Mouse (Mus musculus) liver, embryonic 14.5 days (tissue): Measurements from ENCODE around the gene Jam3. TPM values are rescaled to one million over a fixed set of nuclear protein-coding genes. Genes with fewer than 3 reads are reported as not detected.

ENCODE experiments used
- ATAC-seq: fragments of 200-750 bp; cut with Nextera tagmentation; 2 replicates; pipeline ENCODE4 v1.8.0; 2017; ENCODE audit warnings: moderate number of reproducible peaks, mild to moderate bottlenecking, moderate library complexity; ENCODE audit not compliant: insufficient read depth
- DNase-seq, 3 experiments: peaks; one replicate each; pipeline ENCODE4 v3.0.0-alpha.2; 2012 to 2013; ENCODE audit warnings: low read depth in 3 of 3, low spot score in 3 of 3
- H3K27ac ChIP-seq: fragments of 300-500 bp; sonication (generic); 2 replicates; pipeline ENCODE4 v1.5.1; 2014; ENCODE audit warnings: moderate library complexity, mild to moderate bottlenecking, control low read depth, inconsistent platforms
- H3K27me3 ChIP-seq: fragments of 300-500 bp; sonication (generic); 2 replicates; pipeline ENCODE4 v1.6.1; 2014; ENCODE audit warnings: mild to moderate bottlenecking, low read length, moderate library complexity; ENCODE audit not compliant: control insufficient read depth, insufficient read depth
- H3K36me3 ChIP-seq: fragments of 300-500 bp; sonication (generic); replicated peaks from 2 replicates; pipeline ENCODE4 v1.6.1; 2014; ENCODE audit warnings: low read depth; ENCODE audit not compliant: control insufficient read depth, insufficient read depth
- H3K4me1 ChIP-seq, 2 experiments: fragments of 200-500 bp in 1 of 2; fragments of 300-500 bp in 1 of 2; sonication (generic) in 1 of 2; replicated peaks; 2 replicates each; pipeline ENCODE4 v1.6.1; 2012 to 2014; ENCODE audit warnings: antibody characterized with exemption in 1 of 2, inconsistent platforms in 1 of 2, low read length in 1 of 2; ENCODE audit not compliant: control insufficient read depth in 2 of 2, insufficient read depth in 2 of 2
- H3K4me2 ChIP-seq: fragments of 300-500 bp; sonication (generic); 2 replicates; pipeline ENCODE4 v1.6.1; 2014; ENCODE audit warnings: low read depth, mild to moderate bottlenecking, control low read depth, moderate library complexity
- H3K4me3 ChIP-seq, 2 experiments: fragments of 200-500 bp in 1 of 2; fragments of 300-500 bp in 1 of 2; sonication (generic) in 1 of 2; 2 replicates each; pipeline ENCODE4 v1.5.1; 2012 to 2014; ENCODE audit warnings: low read depth in 2 of 2, low read length in 2 of 2, mild to moderate bottlenecking in 2 of 2, control low read depth in 1 of 2, inconsistent platforms in 1 of 2, moderate library complexity in 1 of 2; ENCODE audit not compliant: insufficient read depth in 1 of 2
- H3K9ac ChIP-seq: fragments of 300-500 bp; sonication (generic); replicated peaks from 2 replicates; pipeline ENCODE4 v1.6.1; 2014; ENCODE audit warnings: mild to moderate bottlenecking, control low read depth, moderate library complexity
- H3K9me3 ChIP-seq: fragments of 300-500 bp; sonication (generic); 2 replicates; pipeline ENCODE4 v1.6.1; 2016; ENCODE audit warnings: low read length, mixed read lengths; ENCODE audit not compliant: control insufficient read depth
- CTCF ChIP-seq: IDR thresholded peaks from 2 replicates; pipeline ENCODE4 v1.5.1; 2016; ENCODE audit warnings: antibody characterized with exemption, low read depth, control low read depth
- EP300 ChIP-seq: IDR thresholded peaks from 2 replicates; pipeline ENCODE4 v1.6.1; 2016; ENCODE audit warnings: antibody characterized with exemption, low read depth
- WGBS: fragments of 180-500 bp; shearing (Covaris S2); extraction: QIAGEN DNeasy Blood & Tissue Kit; methylation state at CpG from one replicate; pipeline ENCODE4 v1.1.7; 2014; ENCODE audit not compliant: insufficient replicate concordance; 5-methylcytosine and 5-hydroxymethylcytosine counted together
- polyA plus RNA-seq, 2 experiments: library from polyadenylated mRNA; depleted of rRNA in 1 of 2; stranded (reverse) in 1 of 2; unstranded in 1 of 2; fragments of >200 nt; fragmentation: Nextera tagmentation in 1 of 2; extraction: Ambion mirVana in 1 of 2; gene quantifications; 2 replicates each; pipeline versions ENCODE4 v1.2.1 to v1.2.3; 2012 to 2014

The Jam3 gene
- polyA plus RNA-seq, 2 experiments, result 1.7 to 2.3 TPM

- Histone ChIP-seq H3K4me1 (no peaks in the 10 kb centered on the region; a peak in 1 of 4 replicates), H3K27ac (no peak overlapping the region), H3K9ac (no peak overlapping the region), H3K4me3 (no peak overlapping the region), H3K4me2 (no peak overlapping the region), H3K27me3 (peaks cover 14% of the 10 kb centered on the region), H3K9me3 (no peaks in the 10 kb centered on the region), H3K36me3 (no peaks in the 10 kb centered on the region)
- TF ChIP-seq CTCF (no peak), EP300 (no peak)
- no peak for DNase-seq
- 61% methylated on average over 4 of the region's 4 CpGs for WGBS
- no peak for ATAC-seq
Measured at GRCm38 (mm10) chr9:27153861-27154260, 1.4 kb downstream of the Jam3 start.

GRCm38 (mm10) chr9:27149836-27150235, 5.4 kb downstream of the Jam3 start:
- no peak overlapping the region for H3K9ac ChIP-seq
- H3K4me1 ChIP-seq, result peaks cover 0 to 3% of the 10 kb centered on the region in 2 experiments; a peak in 2 of 4 replicates
- WGBS, result 38% methylated on average over 9 of the region's 9 CpGs
- H3K4me2 ChIP-seq, result no peak overlapping the region
- peaks cover 5% of the 10 kb centered on the region for H3K27me3 ChIP-seq
- no peaks in the 10 kb centered on the region for H3K36me3 ChIP-seq
- no peak for DNase-seq
- no peaks in the 10 kb centered on the region for H3K9me3 ChIP-seq
- H3K27ac ChIP-seq, result no peak overlapping the region
- ATAC-seq, result no peak
- TF ChIP-seq CTCF, result no peak
- no peak for TF ChIP-seq EP300
- H3K4me3 ChIP-seq, result no peak overlapping the region

DNA sequence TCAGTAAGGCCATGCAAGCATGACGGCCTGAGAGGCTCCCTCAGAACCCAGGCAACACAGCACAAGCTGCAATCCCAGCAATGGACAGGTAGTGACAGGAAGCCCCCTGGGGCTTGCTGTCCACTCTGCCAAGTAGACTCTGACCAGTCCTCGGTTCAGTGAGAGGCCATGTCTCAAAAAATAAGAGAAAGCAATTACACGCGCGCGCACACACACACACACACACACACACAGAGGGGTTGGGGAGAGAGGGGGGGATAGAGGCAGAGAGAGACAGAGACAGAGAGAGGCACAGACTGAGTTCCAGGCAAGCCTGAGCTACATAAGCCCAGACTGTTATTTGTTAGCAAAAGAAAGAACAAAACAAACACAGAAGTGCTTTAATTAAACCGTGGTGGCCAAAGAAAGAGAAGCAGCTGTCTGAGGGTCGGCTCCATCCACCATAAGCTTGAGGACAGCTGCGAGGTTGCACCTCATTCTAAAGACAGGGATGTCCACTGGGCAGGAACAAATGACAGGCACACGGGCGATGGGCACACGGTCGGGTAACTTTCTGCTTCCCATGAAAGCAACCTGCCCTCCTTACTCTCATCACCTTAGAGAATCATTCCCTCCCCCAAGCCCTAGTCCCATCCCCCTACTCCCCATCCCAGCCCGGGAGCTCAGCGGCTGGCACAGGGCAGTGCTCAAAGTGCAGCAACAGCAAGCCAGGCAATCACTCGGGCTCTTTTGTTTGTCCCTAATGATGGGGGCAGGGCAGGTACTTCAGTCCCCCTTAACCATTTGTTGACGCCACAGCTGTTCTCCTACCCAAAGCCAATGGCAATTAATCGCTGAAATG, 6.4 kb downstream of the Jam3 start:
- Histone ChIP-seq H3K9me3 (no peaks in the 10 kb centered on the region), H3K27me3 (no peaks in the 10 kb centered on the region), H3K4me2 (no peak overlapping the region), H3K4me3 (no peak overlapping the region), H3K36me3 (no peaks in the 10 kb centered on the region), H3K27ac (no peak overlapping the region), H3K9ac (no peak overlapping the region), H3K4me1 (peaks cover 0 to 3% of the 10 kb centered on the region in 2 experiments; a peak in 2 of 4 replicates)
- DNase-seq (no peak), ATAC-seq (no peak)
- TF ChIP-seq CTCF (no peak), EP300 (no peak)
- 55% methylated on average over 18 of the region's 18 CpGs for WGBS

GRCm38 (mm10) chr9:27147946-27148345, 7.3 kb downstream of the Jam3 start:
- Histone ChIP-seq H3K4me3 (no peak overlapping the region), H3K9me3 (no peaks in the 10 kb centered on the region), H3K9ac (no peak overlapping the region), H3K4me1 (peaks cover 0 to 3% of the 10 kb centered on the region in 2 experiments; a peak in 2 of 4 replicates), H3K27ac (no peak overlapping the region), H3K4me2 (no peak overlapping the region), H3K36me3 (no peaks in the 10 kb centered on the region), H3K27me3 (no peaks in the 10 kb centered on the region)
- TF ChIP-seq EP300, result no peak
- TF ChIP-seq CTCF, result no peak
- DNase-seq (no peak), ATAC-seq (no peak)
- 67% methylated on average over 8 of the region's 8 CpGs for WGBS

DNA sequence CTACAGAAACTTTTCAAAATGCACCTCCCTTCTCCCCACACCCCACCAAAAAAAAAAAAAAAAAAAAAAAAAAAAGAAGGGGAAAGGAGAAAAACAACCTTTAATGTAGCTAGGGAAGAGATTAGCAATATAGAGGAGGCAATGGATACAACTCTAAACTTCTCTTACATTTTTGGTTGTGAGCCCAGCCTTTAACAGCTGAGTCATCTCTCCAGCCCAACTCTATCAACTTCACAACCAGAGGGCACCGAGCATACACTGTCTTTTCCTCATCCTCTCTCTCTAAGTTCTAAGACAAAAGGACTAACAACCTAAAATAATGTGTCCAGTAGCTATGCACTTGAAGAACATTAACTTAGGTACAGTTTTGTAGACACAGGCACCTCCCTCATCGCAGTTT, 8.4 kb downstream of the Jam3 start:
- peaks cover 0 to 3% of the 10 kb centered on the region in 2 experiments; a peak in 2 of 4 replicates for H3K4me1 ChIP-seq
- no peaks in the 10 kb centered on the region for H3K9me3 ChIP-seq
- TF ChIP-seq EP300 (no peak), CTCF (no peak)
- WGBS, result 60% methylated on average over 2 of the region's 2 CpGs
- no peak overlapping the region for H3K27ac ChIP-seq
- H3K4me2 ChIP-seq, result no peak overlapping the region
- ATAC-seq (no peak), DNase-seq (no peak)
- no peaks in the 10 kb centered on the region for H3K27me3 ChIP-seq
- H3K36me3 ChIP-seq, result no peaks in the 10 kb centered on the region
- H3K9ac ChIP-seq, result no peak overlapping the region
- no peak overlapping the region for H3K4me3 ChIP-seq
